Mouse (Mus musculus) CH12.LX (cell line): ENCODE measurements around the gene Wnt1. TPM values are rescaled to one million over a fixed set of nuclear protein-coding genes. Genes with fewer than 3 reads are reported as not detected.

ENCODE experiments used
- DNase-seq: peaks from one replicate; pipeline ENCODE4 v3.0.0-alpha.2; 2013; ENCODE audit errors: extremely low read depth
- H3K27ac ChIP-seq: 2 replicates; pipeline ENCODE4 v1.5.1; 2012; ENCODE audit warnings: low read depth, mild to moderate bottlenecking, control low read depth, moderate library complexity; ENCODE audit not compliant: insufficient read depth
- H3K27me3 ChIP-seq: replicated peaks from 2 replicates; pipeline ENCODE3; 2012; ENCODE audit warnings: inconsistent platforms
- H3K36me3 ChIP-seq, 2 experiments: replicated peaks in 1 of 2; 2 replicates each; pipeline versions ENCODE3 to v1.6.1; 2012; ENCODE audit warnings: inconsistent platforms in 1 of 2, low read length in 1 of 2, mild to moderate bottlenecking in 1 of 2, mixed read lengths in 1 of 2, moderate library complexity in 1 of 2; ENCODE audit not compliant: control insufficient read depth in 1 of 2, insufficient read depth in 1 of 2
- H3K4me1 ChIP-seq, 2 experiments: 2 replicates each; pipeline ENCODE4 v1.6.1; 2012; ENCODE audit warnings: inconsistent platforms in 1 of 2, moderate library complexity in 1 of 2; ENCODE audit not compliant: insufficient read depth in 2 of 2, control insufficient read depth in 1 of 2
- H3K4me2 ChIP-seq: 2 replicates; pipeline ENCODE4 v1.6.1; 2012; ENCODE audit warnings: low read depth, mild to moderate bottlenecking, control low read depth; ENCODE audit not compliant: poor library complexity, insufficient read depth, severe bottlenecking
- H3K4me3 ChIP-seq, 3 experiments: fragments of 150-350 bp in 1 of 3; sonication (generic) in 1 of 3; replicated peaks in 1 of 3; 2 replicates each; pipeline versions ENCODE3 to v1.5.1; 2011 to 2012; ENCODE audit warnings: low read depth in 2 of 3, low read length in 2 of 3, mild to moderate bottlenecking in 2 of 3, moderate library complexity in 2 of 3, control low read depth in 1 of 3, improper control_type of control experiment in 1 of 3, inconsistent platforms in 1 of 3, mixed read lengths in 1 of 3; ENCODE audit not compliant: poor library complexity in 1 of 3
- H3K79me2 ChIP-seq: replicated peaks from 2 replicates; pipeline ENCODE4 v1.6.1; 2012; ENCODE audit warnings: mild to moderate bottlenecking, moderate library complexity; ENCODE audit not compliant: control insufficient read depth, poor library complexity, insufficient read depth, severe bottlenecking; ENCODE audit errors: extremely low read depth
- H3K9ac ChIP-seq: 2 replicates; pipeline ENCODE4 v1.6.1; 2012; ENCODE audit warnings: low read depth, mild to moderate bottlenecking, control low read depth, moderate library complexity; ENCODE audit not compliant: insufficient read depth
- H3K9me3 ChIP-seq: replicated peaks from 2 replicates; pipeline ENCODE3; 2012; ENCODE audit warnings: low read length, inconsistent platforms, mixed read lengths
- BHLHE40 ChIP-seq: IDR thresholded peaks from 2 replicates; pipeline ENCODE4 v1.6.1; 2011; ENCODE audit warnings: mild to moderate bottlenecking, low read depth, low read length, improper control_type of control experiment
- CHD1 ChIP-seq: IDR thresholded peaks from 2 replicates; pipeline ENCODE4 v1.6.1; 2012; ENCODE audit warnings: low read depth, low read length, improper control_type of control experiment, inconsistent platforms
- CHD2 ChIP-seq: IDR thresholded peaks from 2 replicates; pipeline ENCODE4 v1.6.1; 2011; ENCODE audit warnings: low read length, improper control_type of control experiment
- E2F4 ChIP-seq: IDR thresholded peaks from 2 replicates; pipeline ENCODE4 v1.6.1; 2011; ENCODE audit warnings: low read depth, low read length, improper control_type of control experiment; ENCODE audit not compliant: insufficient replicate concordance
- ELF1 ChIP-seq: IDR thresholded peaks from 2 replicates; pipeline ENCODE4 v1.6.1; 2014; ENCODE audit warnings: low read depth, mild to moderate bottlenecking, inconsistent platforms, low read length, improper control_type of control experiment
- ETS1 ChIP-seq: conservative IDR thresholded peaks from 2 replicates; pipeline ENCODE4 v1.6.1; 2012; ENCODE audit warnings: low read depth, mild to moderate bottlenecking, inconsistent platforms, low read length, improper control_type of control experiment, moderate library complexity
- GABPA ChIP-seq: IDR thresholded peaks from 2 replicates; pipeline ENCODE4 v1.6.1; 2012; ENCODE audit warnings: low read depth, low read length, improper control_type of control experiment, inconsistent platforms; ENCODE audit not compliant: insufficient replicate concordance
- HCFC1 ChIP-seq: IDR thresholded peaks from 2 replicates; pipeline ENCODE4 v1.6.1; 2012; ENCODE audit warnings: low read depth, mild to moderate bottlenecking, inconsistent platforms, low read length, improper control_type of control experiment
- JUND ChIP-seq: conservative IDR thresholded peaks from 2 replicates; pipeline ENCODE4 v1.6.1; 2011; ENCODE audit warnings: low read depth, low read length, improper control_type of control experiment
- KAT2A ChIP-seq: IDR thresholded peaks from 2 replicates; pipeline ENCODE4 v1.6.1; 2012; ENCODE audit warnings: low read length, improper control_type of control experiment, inconsistent platforms; ENCODE audit not compliant: insufficient replicate concordance
- MAFK ChIP-seq: IDR thresholded peaks from 2 replicates; pipeline ENCODE4 v1.6.1; 2011; ENCODE audit warnings: low read length, improper control_type of control experiment; ENCODE audit not compliant: insufficient replicate concordance
- MAX ChIP-seq: IDR thresholded peaks from 2 replicates; pipeline ENCODE4 v1.6.1; 2011; ENCODE audit warnings: low read length, improper control_type of control experiment
- MXI1 ChIP-seq: IDR thresholded peaks from 2 replicates; pipeline ENCODE4 v1.6.1; 2011; ENCODE audit warnings: mild to moderate bottlenecking, low read depth, low read length, improper control_type of control experiment
- NRF1 ChIP-seq: IDR thresholded peaks from 2 replicates; pipeline ENCODE4 v1.6.1; 2014; ENCODE audit warnings: low read depth, mild to moderate bottlenecking, inconsistent platforms, low read length, improper control_type of control experiment, moderate library complexity
- PAX5 ChIP-seq: IDR thresholded peaks from 2 replicates; pipeline ENCODE4 v1.6.1; 2012; ENCODE audit warnings: low read length, inconsistent platforms, mixed read lengths
- POLR2A ChIP-seq: IDR thresholded peaks from 2 replicates; pipeline ENCODE4 v1.6.1; 2011; ENCODE audit warnings: low read depth, mild to moderate bottlenecking, improper control_type of control experiment, low read length
- POLR2AphosphoS2 ChIP-seq: IDR thresholded peaks from 2 replicates; pipeline ENCODE4 v1.6.1; 2011; ENCODE audit warnings: low read depth, low read length, improper control_type of control experiment
- RAD21 ChIP-seq: IDR thresholded peaks from 2 replicates; pipeline ENCODE4 v1.6.1; 2011; ENCODE audit warnings: low read depth, mild to moderate bottlenecking, low read length, improper control_type of control experiment, moderate library complexity
- RCOR1 ChIP-seq: conservative IDR thresholded peaks from 2 replicates; pipeline ENCODE4 v1.6.1; 2012; ENCODE audit warnings: low read depth, mild to moderate bottlenecking, inconsistent platforms, low read length, improper control_type of control experiment
- SIN3A ChIP-seq: IDR thresholded peaks from 2 replicates; pipeline ENCODE4 v1.6.1; 2012; ENCODE audit warnings: low read length, improper control_type of control experiment, inconsistent platforms
- SMC3 ChIP-seq: IDR thresholded peaks from 2 replicates; pipeline ENCODE4 v1.6.1; 2011; ENCODE audit warnings: low read depth, low read length, improper control_type of control experiment
- USF2 ChIP-seq: conservative IDR thresholded peaks from 2 replicates; pipeline ENCODE4 v1.6.1; 2011; ENCODE audit warnings: low read depth, low read length, improper control_type of control experiment
- ZKSCAN1 ChIP-seq: IDR thresholded peaks from 2 replicates; pipeline ENCODE4 v1.6.1; 2012; ENCODE audit warnings: low read depth, inconsistent platforms, low read length, improper control_type of control experiment, borderline replicate concordance
- ZMIZ1 ChIP-seq: IDR thresholded peaks from 2 replicates; pipeline ENCODE4 v1.6.1; 2012; ENCODE audit warnings: low read depth, mild to moderate bottlenecking, inconsistent platforms, low read length, improper control_type of control experiment
- ZNF384 ChIP-seq: IDR thresholded peaks from 2 replicates; pipeline ENCODE4 v1.6.1; 2012; ENCODE audit warnings: low read depth, low read length, improper control_type of control experiment, inconsistent platforms
- dilution Hi-C: fragments of 300-500 bp; cut with MboI; formaldehyde crosslinking; loops from 2 replicates; pipeline ENCODE4 v1.14.3; 2020; ENCODE audit warnings: low sequenced_read_pairs; ENCODE audit not compliant: extremely low pct_unique_long_range_greater_than_20kb, extremely low pct_ligation_motif_present
- in situ Hi-C: fragments of 300-500 bp; cut with MboI; formaldehyde crosslinking; loops from 3 replicates; pipeline ENCODE4 v1.14.3; 2019; ENCODE audit warnings: low sequenced_read_pairs, low pct_ligation_motif_present, low pct_unique_long_range_greater_than_20kb, mixed read lengths
- polyA plus RNA-seq: library from polyadenylated mRNA; unstranded; fragments of >175 nt; gene quantifications from 2 replicates; pipeline ENCODE4 v1.2.1, GENCODE M21; 2012; ENCODE audit warnings: low read depth; ENCODE audit not compliant: insufficient read length
- total RNA-seq, 2 experiments: library from RNA; depleted of rRNA; stranded (reverse); fragments of 300-350 nt in 1 of 2; fragments of >200 nt in 1 of 2; gene quantifications; 2 replicates each; pipeline ENCODE4 v1.2.3; 2012 to 2014

Gene Wnt1
- total and polyA plus RNA-seq, 3 experiments = not detected

DNA sequence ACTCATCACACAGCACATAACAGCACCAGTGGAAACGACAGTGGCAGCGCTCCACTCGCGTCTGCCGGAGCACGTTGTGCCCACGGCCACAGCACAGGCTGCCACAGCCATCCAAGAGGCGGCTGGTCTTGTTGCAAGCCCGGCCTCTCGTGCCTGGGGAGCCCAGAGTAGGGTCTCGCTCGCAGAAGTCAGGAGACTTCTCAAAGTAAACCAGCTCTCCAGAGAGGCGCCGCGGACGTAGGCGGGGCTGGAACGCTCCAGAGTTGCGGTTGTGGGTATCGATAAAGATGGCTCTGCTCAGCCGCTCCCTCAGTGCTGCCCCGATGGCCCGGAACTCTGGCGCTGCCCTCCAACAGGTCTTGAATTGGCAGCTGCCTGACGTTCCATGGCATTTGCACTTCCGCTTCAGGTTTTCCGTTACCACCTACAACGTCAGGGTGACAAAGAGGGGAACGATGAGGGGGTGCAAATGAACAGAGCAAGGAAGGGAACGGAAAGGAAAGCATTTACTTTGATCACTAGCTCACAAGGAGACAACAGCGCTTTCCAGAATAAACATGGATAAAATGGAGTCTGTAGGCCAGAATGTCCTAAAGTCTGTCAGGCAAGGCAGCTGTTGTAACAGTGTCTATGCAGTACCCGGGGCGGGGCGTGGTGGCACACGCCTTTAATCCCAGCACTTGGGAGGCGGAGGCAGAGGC lies 17.0 kb upstream of the Wnt1 start:
- no peak for DNase-seq
- H3K9ac ChIP-seq = no peak overlapping the region
- H3K9me3 ChIP-seq = no peaks in the 10 kb centered on the region
- no peak overlapping the region for H3K4me2 ChIP-seq
- peaks cover 9 to 42% of the 10 kb centered on the region in 2 experiments for H3K36me3 ChIP-seq
- no peak overlapping the region for H3K27ac ChIP-seq
- H3K27me3 ChIP-seq = no peaks in the 10 kb centered on the region
- TF ChIP-seq MXI1 (no peak), USF2 (no peak), PAX5 (no peak), JUND (no peak), ZNF384 (no peak), BHLHE40 (no peak), SMC3 (no peak), GABPA (no peak), HCFC1 (no peak), KAT2A (no peak)
- H3K79me2 ChIP-seq = no peaks in the 10 kb centered on the region; the same call in 1 of the 2 replicates
- dilution Hi-C loops = no loop called here
- peaks cover 12 to 33% of the 10 kb centered on the region in 2 experiments for H3K4me1 ChIP-seq
- H3K4me3 ChIP-seq = no peak overlapping the region
- in situ Hi-C loops = no loop called here

DNA sequence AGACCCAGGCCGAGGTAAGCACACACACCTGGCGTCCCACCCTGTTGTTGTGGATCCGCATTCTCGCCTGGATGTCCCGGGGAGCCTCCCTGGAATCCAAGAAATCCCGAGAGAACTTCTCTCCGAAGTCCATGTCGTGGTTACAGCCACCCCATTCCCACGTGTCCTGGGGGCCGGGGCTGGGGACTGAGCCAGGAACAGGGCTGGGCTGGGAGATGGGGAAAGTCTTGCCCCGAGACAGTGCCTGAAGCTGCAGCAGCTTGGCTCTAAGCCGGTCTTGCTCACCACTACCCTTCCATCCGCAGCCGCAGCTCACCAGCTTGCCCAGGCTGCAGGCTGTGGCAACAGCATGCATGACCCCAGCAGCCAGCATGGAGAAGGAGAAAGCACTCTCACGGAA lies 15.6 kb upstream of the Wnt1 start:
- Histone ChIP-seq H3K4me3 (no peak overlapping the region), H3K27me3 (peaks cover 1% of the 10 kb centered on the region), H3K4me1 (peaks cover 13 to 43% of the 10 kb centered on the region in 2 experiments), H3K79me2 (no peaks in the 10 kb centered on the region), H3K9ac (no peak overlapping the region), H3K4me2 (no peak overlapping the region), H3K9me3 (no peaks in the 10 kb centered on the region), H3K27ac (no peak overlapping the region), H3K36me3 (peaks cover 9 to 42% of the 10 kb centered on the region in 2 experiments)
- dilution Hi-C loops (no loop called here), in situ Hi-C loops (no loop called here)
- no peak for DNase-seq
- no peak for TF ChIP-seq POLR2A
- TF ChIP-seq KAT2A = no peak
- TF ChIP-seq ZMIZ1 = no peak
- no peak for TF ChIP-seq POLR2AphosphoS2
- TF ChIP-seq CHD1 = no peak
- TF ChIP-seq ZKSCAN1 = no peak
- no peak for TF ChIP-seq NRF1
- TF ChIP-seq SIN3A = no peak
- no peak for TF ChIP-seq MAX
- TF ChIP-seq E2F4 = no peak
- no peak for TF ChIP-seq RCOR1
- no peak for TF ChIP-seq ELF1
- no peak for TF ChIP-seq BHLHE40
- no peak for TF ChIP-seq SMC3
- no peak for TF ChIP-seq RAD21
- no peak for TF ChIP-seq ETS1
- TF ChIP-seq CHD2 = no peak
- TF ChIP-seq GABPA = no peak
- no peak for TF ChIP-seq MAFK
